Mouse (Mus musculus) kidney, adult 2 months (tissue): ENCODE measurements around the gene Nob1.

Experiments
- CTCF ChIP-seq: fragments of 200-500 bp; conservative IDR thresholded peaks from 2 replicates; pipeline ENCODE4 v1.5.1; 2011; ENCODE audit warnings: low read depth, mild to moderate bottlenecking, control low read depth, low read length, moderate library complexity, mixed read lengths; ENCODE audit not compliant: insufficient read depth, insufficient read length
- POLR2A ChIP-seq: fragments of 200-500 bp; IDR thresholded peaks from one replicate; pipeline ENCODE4 v1.6.1; 2011; ENCODE audit warnings: low read depth, low read length, control low read depth

DNA sequence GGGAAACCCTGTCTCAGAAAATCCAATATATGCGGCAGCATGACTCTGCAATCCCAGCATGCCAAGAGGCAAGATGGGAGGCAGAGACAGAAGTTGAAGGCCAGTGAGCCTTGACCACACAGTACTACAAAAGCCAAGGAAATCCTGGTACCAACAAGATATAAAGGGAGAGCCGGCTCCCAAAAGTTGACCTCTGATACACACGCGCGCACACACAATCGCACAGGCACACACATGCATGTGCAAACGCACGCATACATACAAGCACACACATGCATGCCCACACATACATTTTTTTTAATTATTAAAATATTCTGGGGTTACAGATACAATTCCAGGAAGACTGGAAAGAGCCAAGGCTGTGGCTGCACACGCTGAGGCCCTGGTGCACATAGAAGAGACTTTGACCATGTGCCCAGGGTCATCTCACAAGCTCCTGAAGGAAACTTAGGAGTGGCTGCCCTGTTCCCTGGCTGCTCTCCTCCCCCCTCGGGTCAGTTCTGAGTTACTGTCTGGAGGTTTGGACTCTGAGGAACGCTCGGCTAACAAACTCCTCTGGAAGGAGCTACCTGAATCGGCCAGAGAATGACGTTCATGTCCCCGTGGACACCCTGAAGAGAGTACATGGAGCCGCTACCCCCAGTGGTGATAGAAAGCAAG lies 34.2 kb downstream of the Nob1 start:
- TF ChIP-seq CTCF (no peak), POLR2A (no peak)
